Mouse (Mus musculus) small intestine, adult 2 months (tissue): Measurements from ENCODE around the gene Gpsm1. TPM values are rescaled to one million over a fixed set of nuclear protein-coding genes. Genes with fewer than 3 reads are reported as not detected.
A peak's percentile ranks its signal among the peaks of the same experiment; 100 is the strongest.

ENCODE experiments used
- H3K27ac ChIP-seq: fragments of 200-500 bp; 2 replicates; pipeline ENCODE4 v1.5.1; 2012; ENCODE audit warnings: low read depth, low read length, control low read depth, inconsistent platforms; ENCODE audit not compliant: insufficient read depth
- H3K27me3 ChIP-seq: fragments of 200-500 bp; 2 replicates; pipeline ENCODE4 v1.6.1; 2012; ENCODE audit warnings: mild to moderate bottlenecking, moderate library complexity, low read length, inconsistent platforms; ENCODE audit not compliant: control insufficient read depth, insufficient read depth
- H3K36me3 ChIP-seq: fragments of 200-500 bp; 2 replicates; pipeline ENCODE4 v1.6.1; 2012; ENCODE audit warnings: mild to moderate bottlenecking, low read length, control low read depth, inconsistent platforms; ENCODE audit not compliant: control insufficient read depth, insufficient read depth
- H3K4me1 ChIP-seq: fragments of 200-500 bp; 2 replicates; pipeline ENCODE4 v1.6.1; 2012; ENCODE audit warnings: low read length, inconsistent platforms, mixed read lengths; ENCODE audit not compliant: control insufficient read depth, insufficient read depth, insufficient read length
- H3K4me3 ChIP-seq: fragments of 200-500 bp; 2 replicates; pipeline ENCODE4 v1.5.1; 2012; ENCODE audit warnings: low read depth, mild to moderate bottlenecking, control low read depth, inconsistent platforms, low read length, moderate library complexity
- CTCF ChIP-seq: fragments of 200-500 bp; IDR thresholded peaks from 2 replicates; pipeline ENCODE4 v1.5.1; 2012; ENCODE audit warnings: low read depth, mild to moderate bottlenecking, control low read depth, inconsistent platforms, low read length, moderate library complexity, mixed read lengths; ENCODE audit not compliant: insufficient replicate concordance, insufficient read length; ENCODE audit errors: extremely low read depth
- POLR2A ChIP-seq: fragments of 200-500 bp; IDR thresholded peaks from 2 replicates; pipeline ENCODE4 v1.6.1; 2012; ENCODE audit warnings: low read depth, mild to moderate bottlenecking, control low read depth, inconsistent platforms, low read length, moderate library complexity
- WGBS: fragments of 180-500 bp; shearing (Covaris S2); methylation state at CpG from one replicate; pipeline ENCODE4 v1.1.7; 2018; 5-methylcytosine and 5-hydroxymethylcytosine counted together
- polyA plus RNA-seq: library from polyadenylated mRNA; depleted of rRNA; stranded (reverse); fragments of >200 nt; gene quantifications from 2 replicates; pipeline ENCODE4 v1.2.3, GENCODE M21; 2012

Gene Gpsm1
- polyA plus RNA-seq, 1 experiment, result 7.1 TPM

GRCm38 (mm10) chr2:26300161-26300807 lies 15.0 kb upstream of the Gpsm1 start:
- H3K4me1 ChIP-seq, result no peaks in the 10 kb centered on the region
- WGBS, result 15% methylated on average over 5 of the region's 5 CpGs
- no peak for TF ChIP-seq CTCF
- no peaks in the 10 kb centered on the region for H3K27me3 ChIP-seq
- H3K36me3 ChIP-seq, result no peaks in the 10 kb centered on the region
- no peak overlapping the region for H3K4me3 ChIP-seq
- no peak overlapping the region for H3K27ac ChIP-seq

- Histone ChIP-seq H3K36me3 (no peaks in the 10 kb centered on the region), H3K27me3 (no peaks in the 10 kb centered on the region), H3K27ac (no peak overlapping the region), H3K4me3 (no peak overlapping the region), H3K4me1 (no peaks in the 10 kb centered on the region)
- TF ChIP-seq CTCF (peak; percentile 88), POLR2A (no peak)
- WGBS, result 0% methylated on average over 3 of the region's 3 CpGs
These were observed 14.5 kb upstream of the Gpsm1 start for GRCm38 (mm10) chr2:26300808-26301174.

GRCm38 (mm10) chr2:26302005-26302503 lies 13.3 kb upstream of the Gpsm1 start:
- Histone ChIP-seq H3K4me3 (no peak overlapping the region), H3K27ac (no peak overlapping the region), H3K27me3 (no peaks in the 10 kb centered on the region), H3K36me3 (no peaks in the 10 kb centered on the region), H3K4me1 (no peaks in the 10 kb centered on the region)
- TF ChIP-seq POLR2A, result no peak
- TF ChIP-seq CTCF, result no peak
- WGBS, result 90% methylated on average over 10 of the region's 10 CpGs

- TF ChIP-seq CTCF, result no peak
- no peak for TF ChIP-seq POLR2A
- 63% methylated on average over 1 of the region's 1 CpGs for WGBS
- Histone ChIP-seq H3K4me1 (no peaks in the 10 kb centered on the region), H3K4me3 (no peak overlapping the region), H3K27me3 (no peaks in the 10 kb centered on the region), H3K36me3 (no peaks in the 10 kb centered on the region), H3K27ac (no peak overlapping the region)
These were observed 10.6 kb upstream of the Gpsm1 start for GRCm38 (mm10) chr2:26304711-26305110.

- Histone ChIP-seq H3K4me1 (no peaks in the 10 kb centered on the region), H3K4me3 (no peak overlapping the region), H3K27ac (no peak overlapping the region), H3K36me3 (no peaks in the 10 kb centered on the region), H3K27me3 (no peaks in the 10 kb centered on the region)
- TF ChIP-seq CTCF (no peak), POLR2A (no peak)
- WGBS, result 75% methylated on average over 2 of the region's 2 CpGs
These were observed 9.8 kb upstream of the Gpsm1 start for GRCm38 (mm10) chr2:26305555-26305954.

GRCm38 (mm10) chr2:26306702-26307101 lies 8.6 kb upstream of the Gpsm1 start:
- Histone ChIP-seq H3K4me1 (no peaks in the 10 kb centered on the region), H3K27me3 (no peaks in the 10 kb centered on the region), H3K36me3 (no peaks in the 10 kb centered on the region), H3K4me3 (no peak overlapping the region), H3K27ac (no peak overlapping the region)
- no peak for TF ChIP-seq CTCF
- TF ChIP-seq POLR2A, result no peak
- 92% methylated on average over 3 of the region's 3 CpGs for WGBS

GRCm38 (mm10) chr2:26309739-26310138 lies 5.6 kb upstream of the Gpsm1 start:
- Histone ChIP-seq H3K36me3 (no peaks in the 10 kb centered on the region), H3K4me1 (no peaks in the 10 kb centered on the region; the same call in 1 of the 2 replicates), H3K27me3 (no peaks in the 10 kb centered on the region), H3K27ac (0 out of 2 replicates have a peak overlapping the region, but pooled peaks have one; percentile 24), H3K4me3 (no peak overlapping the region)
- no peak for TF ChIP-seq CTCF
- TF ChIP-seq POLR2A, result no peak
- 57% methylated on average over 10 of the region's 10 CpGs for WGBS
